Mouse (Mus musculus): ENCODE results near the gene Fam161b.

- TF ChIP-seq POLR2A (IDR thresholded peaks at IDR 0.05; ENCODE audit: borderline replicate concordance, insufficient read depth, low read length) (no peak), CTCF (IDR thresholded peaks at IDR 0.05; ENCODE audit: borderline replicate concordance, insufficient read depth, low read depth, low read length) (no peak)
These were observed 20.7 kb upstream of the Fam161b start for GRCm38 (mm10) chr12:84382369-84382768.

Data from cerebellum, adult 2 months (tissue).